Mouse (Mus musculus): Measurements from ENCODE around the gene Dnah17.

Gene Dnah17

DNA sequence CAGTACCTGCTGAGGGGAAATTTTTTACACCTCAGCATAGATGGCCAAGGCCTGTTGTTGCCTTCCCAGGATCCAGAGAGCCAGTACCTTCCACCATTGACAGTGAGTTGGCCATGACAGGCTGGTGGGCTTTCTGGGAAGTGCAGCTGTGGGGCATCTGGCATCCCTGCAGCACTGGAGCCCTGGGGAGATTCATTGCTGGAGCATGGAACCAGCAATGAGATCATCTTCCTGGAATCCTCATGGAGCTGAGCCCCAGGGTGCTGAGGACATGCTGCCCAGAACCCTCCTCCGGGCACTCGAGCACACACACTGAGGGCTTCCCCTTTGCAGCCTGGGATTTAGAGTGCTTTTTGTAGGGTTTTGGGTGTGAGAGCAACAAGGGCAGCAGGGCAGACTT is 135.2 kb downstream of the Dnah17 start:
- DNase-seq (ENCODE audit: low spot score), result no peak

DNA sequence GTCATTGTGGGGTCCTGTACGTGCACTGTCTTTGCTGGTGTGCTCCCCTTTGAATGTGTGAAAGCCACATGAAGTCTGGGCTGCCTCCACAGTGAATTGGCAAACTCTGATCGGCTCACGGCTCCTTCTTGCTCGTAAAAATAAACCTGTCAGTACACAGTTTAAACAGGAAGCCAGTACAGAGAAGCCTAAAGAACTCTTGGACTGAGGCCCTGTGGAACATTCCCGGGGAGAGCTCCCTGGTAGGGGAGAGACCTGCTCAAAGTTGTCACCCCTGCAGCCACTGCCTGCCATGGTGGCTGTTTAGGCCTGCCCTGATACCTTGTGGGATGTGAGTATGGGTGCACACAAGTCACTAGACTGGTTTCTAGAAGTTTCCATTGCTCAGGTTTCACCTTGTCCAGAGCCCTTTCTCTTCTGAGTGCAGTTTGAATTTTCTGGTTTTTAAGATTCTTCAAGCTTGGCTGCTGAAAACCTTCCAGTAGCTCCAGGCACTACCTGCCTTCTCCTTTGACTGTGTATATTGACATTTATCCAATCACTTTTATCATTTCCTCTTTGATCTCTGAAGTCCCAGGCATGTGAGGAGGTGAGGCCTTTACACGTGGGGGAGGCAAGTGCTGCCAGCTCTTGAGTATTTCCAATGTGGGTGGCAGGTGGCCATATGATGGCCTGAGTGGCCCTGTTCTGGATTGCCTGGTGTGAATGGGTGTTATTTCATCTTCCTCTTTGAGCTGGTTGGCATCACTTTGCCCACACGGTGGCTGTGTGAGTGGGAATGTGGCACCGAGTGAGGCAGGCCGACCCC is 136.0 kb downstream of the Dnah17 start:
- no peak for DNase-seq (ENCODE audit: low spot score)

DNA sequence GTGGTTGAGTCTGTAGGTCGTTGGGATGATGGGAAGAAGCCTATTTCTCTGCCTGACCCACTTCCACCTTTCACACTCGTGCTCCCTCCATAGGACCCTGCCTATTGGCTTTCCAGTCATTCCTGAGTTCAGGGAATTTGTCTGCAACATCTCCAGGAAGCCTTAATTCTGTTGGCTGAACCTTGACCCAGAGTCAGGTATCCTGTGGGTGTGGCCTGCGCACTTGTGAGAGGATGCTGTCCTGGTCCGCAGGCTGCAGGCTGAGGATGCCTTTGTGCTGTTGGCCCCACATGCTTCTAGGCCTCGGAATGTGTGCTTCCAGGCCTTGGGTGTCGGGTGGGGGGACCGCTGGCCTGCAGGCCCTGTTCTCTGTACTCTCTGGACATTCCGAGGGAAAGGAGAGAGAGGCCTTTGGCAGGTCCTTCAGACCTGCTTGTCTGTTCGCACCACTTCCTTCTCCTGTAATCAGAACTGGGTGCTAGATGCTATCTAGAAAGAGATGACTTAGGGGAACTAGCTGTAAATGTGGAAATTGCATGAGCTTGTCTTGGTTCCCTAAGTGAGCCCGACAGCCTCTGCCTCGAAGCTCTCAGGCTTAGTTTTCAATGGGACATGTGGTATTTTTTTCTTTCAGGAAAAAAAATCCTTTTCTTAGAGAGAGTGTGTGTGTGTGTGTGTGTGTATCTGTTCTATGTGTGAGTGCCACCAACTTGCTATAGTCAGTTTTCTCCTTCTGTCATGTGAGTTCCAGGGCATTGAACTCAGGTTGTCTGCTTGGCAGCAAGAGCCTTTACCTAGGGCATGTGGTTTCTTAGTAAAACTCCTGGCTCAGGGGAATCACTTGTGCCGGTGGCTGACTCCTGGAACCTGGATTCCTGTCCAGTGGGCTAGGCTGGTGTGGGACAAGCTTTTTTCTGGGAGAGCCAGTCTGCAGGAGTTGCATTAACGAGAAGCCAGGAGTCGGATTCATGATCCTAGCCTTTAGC is 137.0 kb downstream of the Dnah17 start:
- DNase-seq (ENCODE audit: low spot score), result no peak

DNA sequence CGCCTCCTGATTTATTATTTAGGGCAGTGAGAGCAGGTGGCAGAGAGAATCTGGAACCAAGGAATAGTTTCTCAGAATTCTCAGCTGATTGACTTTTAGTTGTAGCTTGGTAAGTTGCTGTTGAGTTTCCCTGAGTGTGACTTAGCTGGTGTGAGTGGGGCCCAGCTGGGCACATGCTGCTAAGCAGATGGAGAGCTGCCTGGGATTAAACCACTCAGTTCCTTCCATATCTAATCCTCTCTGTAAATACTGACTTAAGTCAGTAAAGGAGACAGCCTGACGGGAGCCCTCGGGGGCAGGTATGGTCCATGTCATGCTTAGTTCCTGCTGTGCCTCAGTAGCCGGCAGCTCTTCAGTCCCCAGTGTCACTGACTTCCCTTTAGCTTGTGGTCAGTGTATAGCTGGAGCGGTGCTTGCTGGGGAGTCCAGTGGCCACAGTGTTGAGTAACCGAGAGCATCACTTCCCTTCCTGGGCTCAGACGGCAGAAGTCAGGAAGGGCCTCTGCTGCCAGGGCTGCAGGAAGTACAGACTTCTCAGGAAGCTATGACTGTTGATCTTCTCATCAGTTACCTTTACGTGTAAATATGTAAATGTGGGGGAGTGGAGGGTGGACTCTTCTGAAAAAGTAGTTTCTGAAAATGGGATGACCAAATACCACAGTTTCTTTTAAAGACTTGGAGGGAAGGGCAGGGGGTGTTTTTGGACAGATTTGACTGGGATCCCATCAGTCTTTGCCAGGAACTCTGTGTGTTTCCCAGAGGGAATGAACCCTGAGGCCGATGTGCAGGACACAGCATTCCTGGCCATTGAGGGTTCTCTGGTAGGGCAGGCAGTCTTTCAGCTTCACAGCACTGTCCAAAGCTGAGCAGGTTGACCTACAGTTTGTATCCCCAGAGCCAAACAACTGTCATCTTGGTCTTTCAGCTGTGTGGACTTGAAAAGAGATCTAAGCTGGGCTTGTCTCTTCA is 138.6 kb downstream of the Dnah17 start:
- DNase-seq (ENCODE audit: low spot score), result no peak

DNA sequence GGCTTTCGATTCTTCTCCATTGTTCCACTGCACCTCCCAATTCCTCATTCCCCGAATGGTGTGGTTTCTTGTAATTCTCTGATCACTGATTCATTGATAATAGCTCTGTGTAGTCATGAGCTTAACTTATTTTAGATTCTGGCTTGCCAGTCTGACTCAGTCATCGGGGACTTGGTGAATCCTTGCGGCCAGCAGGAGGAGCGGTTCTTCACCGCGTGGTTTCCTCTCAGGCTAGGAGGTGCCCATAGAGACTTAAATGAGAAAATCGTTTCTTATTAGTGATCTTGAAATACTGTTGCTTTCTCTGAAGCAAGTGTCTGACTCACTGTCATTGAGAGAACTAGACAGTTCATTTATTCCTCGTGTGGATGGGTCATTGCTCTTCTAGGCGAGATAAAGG is 140.5 kb downstream of the Dnah17 start:
- DNase-seq (ENCODE audit: low spot score), result no peak

DNA sequence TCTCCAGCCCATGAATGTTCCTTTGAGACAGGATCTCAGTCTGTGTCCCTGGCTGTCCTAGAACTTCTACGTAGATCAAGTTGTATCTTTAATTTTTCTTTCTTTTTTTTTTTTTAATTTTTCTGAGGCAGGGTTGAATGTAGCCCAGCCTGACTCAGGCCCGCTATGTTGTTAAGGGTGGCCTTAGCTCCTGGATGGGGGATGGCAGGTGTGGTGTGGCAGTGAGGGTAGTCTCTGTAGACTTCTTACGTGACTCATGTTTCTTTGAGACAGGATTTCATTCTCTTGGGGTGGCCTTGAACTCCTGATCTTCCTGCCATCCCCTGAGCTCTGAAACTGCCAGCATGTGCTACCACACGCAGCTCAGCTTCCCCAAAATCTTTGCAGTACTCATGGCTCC is 141.2 kb downstream of the Dnah17 start:
- DNase-seq (ENCODE audit: low spot score), result no peak

DNA sequence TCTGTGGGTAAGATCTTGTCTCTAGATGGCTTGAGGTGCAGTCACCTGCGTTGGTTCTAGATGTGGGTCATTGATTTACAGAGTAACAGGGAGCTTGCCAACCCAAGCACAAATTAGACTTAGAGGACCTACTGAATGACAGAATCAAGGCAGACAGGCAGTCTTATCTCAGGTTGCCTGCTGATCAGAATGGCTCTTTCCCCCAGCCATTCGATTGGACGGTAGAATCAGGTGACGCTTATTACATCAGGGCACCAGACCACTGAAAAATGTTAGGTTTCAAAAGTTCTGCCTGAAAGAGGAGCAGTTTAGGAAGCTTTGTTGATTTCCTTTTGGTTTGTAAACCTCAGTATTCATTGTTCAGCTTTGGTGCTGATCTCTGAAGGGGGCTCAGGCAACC is 142.5 kb downstream of the Dnah17 start:
- no peak for DNase-seq (ENCODE audit: low spot score)

DNA sequence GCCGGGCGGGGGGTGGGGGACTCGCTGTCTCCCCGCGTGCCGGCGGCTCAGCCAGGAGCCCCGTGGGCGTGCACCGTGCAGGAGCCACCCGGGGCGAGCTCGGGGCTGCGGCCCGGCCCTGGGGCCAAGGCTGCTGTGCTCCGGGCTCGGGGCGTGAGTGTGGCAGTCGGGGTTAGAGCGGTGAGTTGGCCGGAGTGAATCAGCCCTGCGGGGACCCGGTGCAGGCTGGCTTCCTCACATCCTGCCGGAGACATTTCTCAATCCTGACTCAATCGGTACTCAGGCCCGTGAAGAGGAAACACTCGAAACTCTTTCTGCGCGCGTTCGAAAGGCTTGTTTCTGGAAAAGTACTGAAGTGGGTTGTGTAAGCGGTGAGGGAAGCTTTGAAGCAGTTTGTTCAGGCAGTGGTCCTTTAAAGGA is 143.4 kb downstream of the Dnah17 start:
- no peak for DNase-seq (ENCODE audit: low spot score)

DNA sequence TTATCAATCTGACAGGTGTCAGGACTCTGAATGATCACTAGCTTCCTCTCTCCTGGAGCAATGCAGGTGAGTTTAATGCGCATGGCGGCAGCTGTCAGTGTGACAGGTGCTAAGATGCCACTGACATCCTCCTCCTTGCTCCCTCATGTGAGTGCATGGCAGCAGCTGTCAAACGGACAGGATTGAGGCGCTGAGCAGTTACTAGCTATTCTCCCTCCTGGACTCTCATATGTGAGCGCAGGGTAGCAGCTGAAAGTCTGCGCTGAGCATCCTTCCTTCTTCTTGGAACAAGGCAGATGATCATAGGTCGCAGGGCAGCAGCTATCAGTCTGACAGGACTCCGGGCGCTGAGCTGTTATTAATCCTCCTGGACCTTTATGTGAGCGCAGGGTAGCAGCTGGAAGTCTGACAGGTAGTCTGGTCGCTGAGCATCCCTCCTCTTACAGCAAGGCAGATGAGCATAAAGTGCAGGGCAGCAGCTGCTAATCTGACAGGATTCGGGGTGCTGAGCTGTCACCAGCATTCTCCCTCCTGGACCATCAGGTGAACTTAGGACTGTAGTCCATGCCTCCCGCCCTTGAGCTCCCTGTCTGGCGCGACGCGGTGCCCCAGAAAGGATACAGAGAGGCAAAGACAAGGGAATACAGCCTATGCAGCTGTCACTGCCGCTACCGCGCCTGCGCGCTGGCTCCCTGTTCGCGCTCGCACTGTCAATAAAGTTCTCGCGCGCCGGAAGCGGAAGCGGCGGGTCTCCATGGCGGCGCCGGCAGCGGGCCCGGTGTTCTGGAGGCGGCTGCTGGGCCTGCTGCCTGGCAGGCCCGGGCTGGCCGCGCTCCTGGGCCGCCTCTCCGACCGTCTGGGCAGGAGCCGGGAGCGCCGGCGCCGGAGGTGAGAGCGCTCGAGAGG is 144.1 kb downstream of the Dnah17 start, which contains the start of gene Pgs1:
Gene Pgs1 (plus strand): TSS at position 167 of the 906 bp plus-strand sequence.
- DNase-seq (ENCODE audit: low spot score), result peak; percentile 65

DNA sequence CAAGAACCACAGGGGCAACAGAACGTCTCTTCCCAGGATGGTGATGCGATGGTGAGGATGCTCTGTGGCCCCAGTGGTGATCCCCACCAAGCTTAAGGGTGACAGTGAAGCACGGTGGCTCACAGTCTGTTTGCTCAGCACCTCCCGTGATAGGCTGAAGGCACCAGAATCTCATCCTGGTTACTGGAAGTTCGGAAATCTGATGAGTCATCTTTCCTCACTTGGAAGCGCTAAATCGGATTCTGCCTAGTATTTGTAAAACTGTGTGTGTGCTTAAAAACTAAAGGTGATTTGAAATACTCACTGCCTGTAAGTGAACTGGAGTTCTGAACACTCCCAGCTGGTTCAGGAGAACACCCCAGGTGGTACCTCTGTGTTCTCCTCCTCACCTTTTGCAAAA is 146.7 kb downstream of the Dnah17 start:
- DNase-seq (ENCODE audit: low spot score), result no peak

DNA sequence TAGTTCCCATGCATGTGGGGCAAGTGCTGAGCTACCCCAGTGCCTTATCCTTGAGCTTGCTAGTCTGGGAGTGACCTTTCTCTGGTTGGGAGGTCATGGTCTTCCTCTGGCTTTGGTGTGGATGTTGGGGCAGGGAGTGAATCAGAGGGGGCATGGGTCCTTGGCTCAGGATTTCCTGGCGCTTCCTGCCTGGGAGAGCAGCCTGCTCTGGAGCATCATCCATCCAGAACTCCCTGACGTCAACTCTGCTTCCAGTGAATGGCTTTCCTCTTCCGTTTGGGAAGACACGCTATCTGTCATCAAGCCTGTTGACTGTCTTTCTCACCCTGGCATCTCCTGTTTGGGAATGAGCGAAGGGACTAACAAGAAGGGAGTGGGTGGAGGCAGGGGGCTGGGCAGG is 148.0 kb downstream of the Dnah17 start:
- DNase-seq (ENCODE audit: low spot score), result no peak

DNA sequence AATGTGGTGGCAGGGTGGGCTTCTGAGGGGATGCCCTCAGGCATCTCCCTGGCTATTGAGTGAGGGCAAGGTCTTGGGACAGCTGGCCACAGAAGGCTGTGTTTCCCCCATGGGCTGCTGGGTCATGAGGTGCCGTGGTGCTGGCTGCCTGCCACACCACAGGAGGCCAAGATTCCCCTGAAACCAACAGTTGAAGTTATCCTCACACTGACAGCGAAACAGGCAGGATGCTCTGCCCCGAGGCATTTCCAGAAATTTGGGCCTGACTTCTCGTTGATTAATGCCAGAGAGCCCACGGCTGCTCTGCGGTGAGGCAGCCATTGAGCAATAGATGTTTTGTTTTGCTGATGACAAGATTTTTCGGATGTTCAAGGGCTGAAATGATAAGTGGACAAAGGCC is 151.0 kb downstream of the Dnah17 start:
- no peak for DNase-seq (ENCODE audit: low spot score)

DNA sequence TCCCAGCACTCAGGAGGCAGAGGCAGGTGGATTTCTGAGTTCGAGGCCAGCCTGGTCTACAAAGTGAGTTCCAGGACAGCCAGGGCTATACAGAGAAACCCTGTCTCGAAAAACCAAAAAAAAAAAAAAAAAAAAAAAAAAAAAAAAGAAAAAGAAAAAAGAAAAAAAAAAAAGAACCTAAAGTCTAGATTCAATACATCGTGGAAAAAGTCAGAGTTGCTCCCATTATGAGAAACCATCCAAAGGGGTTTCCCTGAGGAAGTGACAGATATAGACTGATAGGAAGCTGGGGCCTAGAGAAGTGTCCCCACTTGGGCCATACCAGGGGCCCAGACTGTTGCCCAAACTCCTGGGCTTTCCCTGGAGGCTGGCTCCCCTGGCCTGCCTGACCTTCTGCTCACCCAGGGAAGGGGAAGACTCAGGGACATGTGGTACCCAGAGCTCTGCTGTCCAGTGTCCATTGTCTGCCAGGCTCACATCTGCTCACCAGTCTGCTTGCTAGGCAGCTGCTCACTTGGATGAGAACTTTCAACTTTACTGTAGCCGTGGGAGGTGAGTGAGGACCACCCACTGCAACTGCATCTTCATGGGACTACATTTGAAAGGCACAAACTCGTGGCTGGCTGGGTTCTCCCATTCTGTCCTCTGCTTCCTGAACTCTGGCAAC is 152.6 kb downstream of the Dnah17 start:
- DNase-seq (ENCODE audit: low spot score), result no peak

DNA sequence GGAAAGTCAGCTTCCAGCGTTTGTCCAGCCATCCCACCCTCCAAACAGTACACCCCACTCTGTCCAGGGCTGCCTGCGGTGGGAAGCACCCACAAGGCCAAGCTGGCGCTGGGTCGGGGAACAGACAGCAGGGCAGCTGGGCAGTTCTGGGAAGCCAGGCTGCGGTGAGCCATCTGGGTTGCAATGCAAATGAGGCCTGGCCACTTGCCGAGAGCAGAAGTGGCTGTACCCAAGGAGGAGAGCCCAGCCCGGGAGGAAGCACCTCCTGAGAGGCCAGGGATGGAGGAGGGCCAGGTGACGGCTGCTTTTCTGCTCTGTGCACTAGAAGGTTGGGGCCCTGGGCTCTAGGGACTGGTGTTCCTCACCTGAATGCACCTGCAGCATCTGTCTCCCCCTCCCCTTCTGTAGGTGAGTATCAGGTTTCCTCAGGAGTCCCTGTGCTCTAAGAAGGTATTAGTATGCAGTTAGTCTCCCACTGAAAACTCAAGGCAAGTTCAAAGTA is 154.3 kb downstream of the Dnah17 start:
- DNase-seq (ENCODE audit: low spot score), result no peak

DNA sequence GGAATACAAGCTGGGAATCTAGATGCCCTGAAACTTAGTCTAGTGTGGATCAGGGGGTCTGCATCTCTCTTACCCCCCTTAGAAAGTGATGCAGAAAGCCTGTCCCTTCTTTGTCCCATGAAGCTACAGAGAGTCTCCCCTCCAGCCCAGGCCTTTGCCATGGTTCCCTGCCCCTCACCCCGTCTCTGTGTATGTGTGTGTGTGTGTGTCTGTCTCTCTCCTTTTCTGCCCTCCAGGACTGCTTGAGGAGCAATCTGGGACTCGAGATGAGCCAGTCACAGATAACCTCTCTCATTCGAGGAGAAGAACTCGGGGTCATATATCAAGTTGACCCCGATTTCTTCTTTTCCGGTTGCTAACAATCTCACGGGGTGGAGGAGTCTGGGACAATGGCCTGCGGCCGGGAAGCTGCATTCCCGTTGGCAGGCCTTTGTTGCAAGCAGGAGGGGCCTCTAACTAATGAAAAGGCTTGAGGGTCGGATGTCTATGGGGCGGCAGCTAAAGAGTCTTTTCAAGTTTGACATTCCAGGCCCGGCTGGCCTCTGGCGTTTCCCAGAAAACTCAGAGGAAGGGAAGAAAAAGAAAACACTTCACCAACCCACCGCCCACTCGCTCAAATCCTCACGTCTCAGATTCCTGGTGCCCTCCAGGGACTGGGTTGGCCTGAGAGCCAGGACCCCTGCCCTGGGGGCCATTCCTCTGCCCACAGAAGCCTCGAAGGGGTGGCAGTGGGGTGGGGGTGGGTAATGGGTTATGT is 155.0 kb downstream of the Dnah17 start:
- no peak for DNase-seq (ENCODE audit: low spot score)

DNA sequence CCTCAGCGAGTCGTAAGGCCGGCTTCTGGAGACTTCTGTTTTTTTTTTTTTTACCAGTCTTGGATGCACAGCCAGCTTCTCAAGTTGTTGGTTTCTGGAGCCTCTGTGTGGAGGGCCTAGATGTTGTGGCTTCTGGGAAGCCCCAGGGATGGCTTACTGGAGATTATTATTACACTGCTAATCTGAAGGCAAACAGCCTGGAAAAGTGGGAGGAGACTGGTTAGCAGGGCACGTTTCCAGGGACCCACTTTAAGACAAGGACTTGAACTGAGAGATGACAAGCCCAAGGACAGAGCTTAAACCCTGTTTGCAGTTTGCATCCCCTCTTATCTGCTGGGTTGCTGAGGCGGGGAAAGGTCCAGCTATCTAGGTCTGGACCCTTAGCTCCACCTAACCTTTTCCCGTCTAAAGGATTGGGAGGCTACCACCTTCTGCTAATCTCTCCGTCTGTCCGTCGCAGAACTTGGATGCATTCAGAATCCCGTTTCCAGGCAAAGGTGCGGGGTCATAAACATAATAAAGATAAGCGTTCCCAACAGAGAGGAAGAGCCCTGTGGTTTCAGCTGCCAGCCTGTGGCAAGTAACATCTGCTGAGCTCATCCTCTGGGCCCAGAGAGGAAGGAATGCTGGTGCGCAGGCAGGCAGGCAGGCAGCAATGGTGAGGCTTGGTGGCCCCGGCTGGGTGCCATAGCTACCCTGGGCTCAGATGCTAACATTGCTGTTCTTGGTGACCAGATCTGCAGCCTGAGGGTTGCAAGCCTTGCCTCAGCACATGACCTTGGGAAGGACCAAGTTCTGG is 155.9 kb downstream of the Dnah17 start:
- no peak for DNase-seq (ENCODE audit: low spot score)

DNA sequence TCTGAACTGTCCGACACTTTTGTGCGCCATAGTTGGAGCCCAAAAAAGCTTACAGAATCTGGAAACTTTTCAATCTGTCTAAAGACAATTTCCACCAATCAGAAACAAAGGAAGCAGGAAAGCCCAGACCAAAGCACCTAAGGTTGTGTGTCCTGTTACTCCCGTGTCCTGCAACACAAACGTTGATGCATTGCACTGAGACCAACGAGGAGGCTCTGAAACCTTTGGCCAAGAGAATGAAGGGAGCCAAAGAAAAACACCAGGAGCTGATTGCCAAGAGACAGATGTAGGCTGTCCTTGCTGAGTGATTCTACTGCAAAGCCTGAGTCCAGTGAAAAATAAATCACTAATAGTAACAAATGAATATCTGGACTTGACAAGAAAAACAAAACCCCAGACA is 156.9 kb downstream of the Dnah17 start:
- DNase-seq (ENCODE audit: low spot score), result no peak
